Mouse (Mus musculus) embryo, embryonic 11 days (tissue): ENCODE measurements at regions not wholly inside any gene's neighbourhood (a gene's known extent, or its start where the extent isn't known, plus 50 kb on each side); places are given as distances from the start of the nearest gene placed in this dataset.

Experiments
- DNase-seq: peaks from one replicate; pipeline ENCODE4 v3.0.0-alpha.2; 2015

DNA sequence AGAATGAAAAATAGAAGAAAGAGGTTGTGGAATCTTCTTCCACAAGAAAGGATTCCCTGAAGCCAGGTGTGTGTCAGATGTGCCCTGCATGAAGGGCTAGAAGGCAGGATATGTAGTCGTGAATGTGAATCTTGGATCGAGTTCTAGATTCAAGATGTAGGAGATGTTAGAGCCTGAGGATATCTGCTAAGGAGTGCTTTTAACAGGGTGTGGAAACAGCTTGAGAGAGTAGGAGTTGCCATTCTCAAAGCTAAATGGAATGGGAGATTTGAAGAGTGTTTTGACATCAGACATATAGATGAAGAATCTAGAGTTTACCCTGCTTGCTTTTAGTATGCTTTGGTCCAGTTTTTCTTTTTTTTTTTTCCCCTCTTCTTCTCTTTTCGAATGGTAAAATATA is 590.3 kb downstream of the Sis start:
- DNase-seq = no peak

- peak; percentile 64 for DNase-seq
These were observed 607.8 kb downstream of the Sis start for GRCm38 (mm10) chr3:72359906-72360305.

GRCm38 (mm10) chr3:72328066-72328465 is 639.6 kb downstream of the Sis start:
- DNase-seq = no peak

DNA sequence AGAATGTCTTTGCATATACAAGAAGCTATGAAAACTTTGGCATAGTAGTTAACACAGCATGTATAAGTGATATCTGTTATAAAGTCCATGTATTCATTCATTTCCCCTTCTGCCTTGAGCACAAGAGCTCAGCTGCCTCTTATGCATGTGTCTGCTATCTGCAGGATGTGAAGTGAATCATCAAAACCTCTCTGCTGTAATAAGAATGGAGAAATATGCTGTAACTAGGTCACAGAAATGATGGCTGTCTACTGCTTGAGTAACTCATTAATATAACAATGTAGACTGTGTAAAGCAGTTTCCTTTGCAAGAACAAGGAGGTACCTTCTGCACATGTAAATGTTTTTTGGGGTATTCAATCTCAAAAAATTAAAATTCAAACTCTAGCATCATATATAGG is 643.8 kb downstream of the Sis start:
- no peak for DNase-seq

DNA sequence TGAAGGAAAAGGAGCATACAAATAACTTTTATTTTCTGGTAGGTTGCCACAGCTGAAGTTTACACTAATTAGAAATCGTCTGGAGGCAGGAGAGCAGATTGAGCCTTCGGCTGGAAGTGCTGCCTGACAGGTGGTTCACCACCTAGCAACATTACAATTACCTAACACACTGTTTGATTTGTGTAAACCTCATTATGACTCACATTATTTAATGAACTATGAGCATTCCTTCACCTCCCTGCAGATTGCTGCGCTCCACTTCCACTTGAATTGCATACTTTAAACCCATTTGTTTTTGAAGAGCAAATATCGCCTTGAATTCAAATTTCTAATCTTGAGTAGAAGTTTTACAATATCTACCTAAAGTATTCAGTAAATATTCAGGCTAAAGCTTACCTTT is 663.0 kb downstream of the Sis start:
- no peak for DNase-seq
